Mouse (Mus musculus): Measurements from ENCODE around the gene Gm1604a.
"Not testable (repeated sequence)": the region's sequence is repeated elsewhere in the genome, so short reads cannot be mapped to it uniquely, and the experiment has no call there.

DNA sequence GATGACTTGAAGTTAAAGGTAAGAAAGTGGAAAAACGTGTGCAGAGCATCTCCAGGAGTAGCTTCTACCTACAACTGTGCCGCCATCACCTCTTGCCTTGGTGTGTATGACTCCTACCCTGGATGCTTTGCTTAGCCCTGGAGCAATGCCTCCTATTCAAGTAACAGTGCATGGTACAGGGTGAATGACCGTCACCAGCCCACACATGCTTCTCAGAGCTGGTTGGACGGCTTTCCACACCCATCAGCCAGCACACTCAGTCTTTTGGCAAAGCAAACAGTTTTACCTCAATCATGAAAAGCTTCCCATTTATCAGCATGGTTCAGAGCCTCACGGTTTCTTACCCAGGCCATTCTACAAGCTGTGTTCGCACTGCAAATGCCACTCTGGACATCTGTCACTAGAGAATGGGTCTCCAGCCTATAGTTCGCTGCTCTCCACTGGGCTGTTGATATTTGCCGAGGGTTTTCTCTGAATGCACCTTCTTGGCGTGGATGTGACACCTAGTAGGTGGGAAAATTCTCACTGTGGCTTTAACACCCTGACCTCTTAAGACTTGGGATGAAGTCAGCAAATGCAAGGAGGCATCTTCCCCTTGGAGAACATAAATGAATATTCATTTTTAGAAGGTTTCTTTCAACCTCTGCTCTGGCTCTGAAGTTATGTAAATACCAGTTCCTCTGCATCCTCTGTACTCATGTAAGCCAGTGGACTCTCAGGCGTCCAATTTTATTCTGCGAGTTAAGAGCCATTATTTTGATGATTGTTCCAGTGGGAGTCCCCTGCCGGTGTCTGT is 23.4 kb upstream of the Gm1604a start:
- not testable (repeated sequence) for TF ChIP-seq CTCF, POLR2A (IDR thresholded peaks at IDR 0.05; ENCODE audit: extremely low read depth, insufficient read depth, low read length)

All from cortical plate, adult 2 months (tissue).